Mouse (Mus musculus): ENCODE data around the gene Urb2. TPM values are rescaled to one million over a fixed set of nuclear protein-coding genes. Genes with fewer than 3 reads are reported as not detected.

Urb2 gene
- total and polyA plus RNA-seq, 3 experiments = 26.4 to 33.9 (median 27.9) TPM

DNA sequence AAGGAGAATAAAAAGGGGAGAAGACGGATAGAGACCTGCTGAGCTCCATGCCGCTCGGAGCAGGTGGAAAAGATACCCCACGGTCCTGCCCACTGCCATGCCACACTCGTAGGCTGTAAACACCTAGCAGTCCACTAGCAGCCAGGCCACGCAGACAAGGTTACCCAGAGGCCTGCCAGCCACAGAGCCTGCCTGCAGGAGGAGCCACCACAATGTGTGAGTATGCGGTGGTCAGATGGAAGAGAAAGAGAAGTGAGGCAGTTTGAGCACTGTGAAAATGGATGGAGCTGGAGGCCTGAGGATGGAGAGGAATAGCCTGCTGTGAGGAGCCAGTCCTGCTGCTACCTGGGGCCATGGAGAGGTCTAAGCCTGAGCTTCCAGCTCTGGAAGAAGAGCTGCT is 62.3 kb downstream of the Urb2 start:
- Histone ChIP-seq H3K79me2 (replicated peaks; ENCODE audit: control insufficient read depth, extremely low read depth, insufficient read depth, poor library complexity, severe bottlenecking) (no peaks in the 10 kb centered on the region), H3K4me1 (ENCODE audit: control insufficient read depth in 1 of 2, insufficient read depth in 2 of 2) (peaks cover 36 to 68% of the 10 kb centered on the region in 2 experiments), H3K27me3 (replicated peaks) (no peaks in the 10 kb centered on the region), H3K27ac (ENCODE audit: insufficient read depth, low read depth) (no peak overlapping the region), H3K36me3 (replicated peaks in 1 of 2; ENCODE audit: control insufficient read depth in 1 of 2, insufficient read depth in 1 of 2, low read length in 1 of 2) (no peaks in the 10 kb centered on the region), H3K9ac (ENCODE audit: insufficient read depth, low read depth) (no peak overlapping the region), H3K4me2 (ENCODE audit: insufficient read depth, low read depth, poor library complexity, severe bottlenecking) (no peak overlapping the region), H3K9me3 (replicated peaks; ENCODE audit: low read length) (peaks cover 5% of the 10 kb centered on the region), H3K4me3 (replicated peaks in 1 of 3; ENCODE audit: low read depth in 2 of 3, low read length in 2 of 3, poor library complexity in 1 of 3) (no peak overlapping the region)
- no peak for DNase-seq (ENCODE audit: extremely low read depth)
- dilution Hi-C loops (cut with MboI; ENCODE audit: extremely low pct_ligation_motif_present, extremely low pct_unique_long_range_greater_than_20kb, low sequenced_read_pairs) (no loop called here), in situ Hi-C loops (cut with MboI; ENCODE audit: low pct_ligation_motif_present, low pct_unique_long_range_greater_than_20kb, low sequenced_read_pairs) (loop anchor here (10.0 kb wide), 1 partner anchor 201 kb away; no protein-coding TSS in a partner anchor)
- no peak for TF ChIP-seq NELFE (IDR thresholded peaks at IDR 0.05; ENCODE audit: low read depth, low read length)
- TF ChIP-seq CTCF (conservative IDR thresholded peaks at IDR 0.05 in 1 of 2, IDR thresholded peaks at IDR 0.05 in 1 of 2; ENCODE audit: low read depth in 2 of 2, low read length in 2 of 2) = peak in 1 of 2 experiments; percentile 63; a peak in 2 of 4 replicates
- no peak for TF ChIP-seq NRF1 (IDR thresholded peaks at IDR 0.05; ENCODE audit: low read depth, low read length)
- no peak for TF ChIP-seq MAZ (IDR thresholded peaks at IDR 0.05; ENCODE audit: low read depth, low read length)
- TF ChIP-seq ZNF384 (IDR thresholded peaks at IDR 0.05; ENCODE audit: low read depth, low read length) = no peak
- TF ChIP-seq ZC3H11A (IDR thresholded peaks at IDR 0.05; ENCODE audit: low read depth, low read length) = peak; percentile 14; the same call in 1 of the 2 replicates
- no peak for TF ChIP-seq MXI1 (IDR thresholded peaks at IDR 0.05; ENCODE audit: low read depth, low read length)
- TF ChIP-seq IRF4 (IDR thresholded peaks at IDR 0.05; ENCODE audit: low read depth, low read length) = no peak
- no peak for TF ChIP-seq MEF2A (IDR thresholded peaks at IDR 0.05; ENCODE audit: borderline replicate concordance, low read depth, low read length)
- no peak for TF ChIP-seq E2F4 (IDR thresholded peaks at IDR 0.05; ENCODE audit: insufficient replicate concordance, low read depth, low read length)
- TF ChIP-seq MAX (IDR thresholded peaks at IDR 0.05; ENCODE audit: low read length) = no peak
- TF ChIP-seq RCOR1 (conservative IDR thresholded peaks at IDR 0.05; ENCODE audit: low read depth, low read length) = no peak
- TF ChIP-seq SMC3 (IDR thresholded peaks at IDR 0.05; ENCODE audit: low read depth, low read length) = peak; percentile 63
- peak; percentile 56 for TF ChIP-seq RAD21 (IDR thresholded peaks at IDR 0.05; ENCODE audit: low read depth, low read length)
- TF ChIP-seq SIN3A (IDR thresholded peaks at IDR 0.05; ENCODE audit: low read length) = no peak
- no peak for TF ChIP-seq GABPA (IDR thresholded peaks at IDR 0.05; ENCODE audit: insufficient replicate concordance, low read depth, low read length)
- TF ChIP-seq HCFC1 (IDR thresholded peaks at IDR 0.05; ENCODE audit: low read depth, low read length) = no peak
- no peak for TF ChIP-seq PAX5 (IDR thresholded peaks at IDR 0.05; ENCODE audit: low read length)
- TF ChIP-seq BHLHE40 (IDR thresholded peaks at IDR 0.05; ENCODE audit: low read depth, low read length) = no peak
- no peak for TF ChIP-seq USF1 (IDR thresholded peaks at IDR 0.05; ENCODE audit: low read depth, low read length)

DNA sequence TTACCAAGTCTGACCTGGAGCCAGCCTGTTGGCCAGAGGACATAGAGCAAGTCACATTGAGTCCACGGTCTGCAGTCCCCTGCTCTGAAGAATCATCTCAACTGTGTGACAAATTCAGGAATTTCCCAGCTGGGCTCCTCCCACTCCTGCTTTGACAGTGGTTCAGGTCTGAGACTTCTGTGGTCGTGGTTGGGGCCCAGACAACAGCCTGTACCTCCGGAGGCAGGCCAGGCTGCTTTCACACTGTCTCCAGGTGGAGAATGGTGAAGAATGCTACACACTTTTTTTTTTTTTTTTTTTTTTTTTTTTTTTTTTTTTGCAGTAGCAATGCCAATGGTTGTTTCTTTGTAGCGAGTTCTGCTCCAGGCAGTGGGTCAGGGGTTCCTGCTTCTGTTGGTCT is 64.4 kb downstream of the Urb2 start:
- dilution Hi-C loops (cut with MboI; ENCODE audit: extremely low pct_ligation_motif_present, extremely low pct_unique_long_range_greater_than_20kb, low sequenced_read_pairs) (no loop called here), in situ Hi-C loops (cut with MboI; ENCODE audit: low pct_ligation_motif_present, low pct_unique_long_range_greater_than_20kb, low sequenced_read_pairs) (loop anchor here (10.0 kb wide), 1 partner anchor 199 kb away; no protein-coding TSS in a partner anchor)
- no peak for TF ChIP-seq SMC3 (IDR thresholded peaks at IDR 0.05; ENCODE audit: low read depth, low read length)
- TF ChIP-seq MAFK (IDR thresholded peaks at IDR 0.05; ENCODE audit: insufficient replicate concordance, low read length) = peak; percentile 56
- no peak for TF ChIP-seq USF1 (IDR thresholded peaks at IDR 0.05; ENCODE audit: low read depth, low read length)
- TF ChIP-seq ZC3H11A (IDR thresholded peaks at IDR 0.05; ENCODE audit: low read depth, low read length) = no peak
- TF ChIP-seq JUN (IDR thresholded peaks at IDR 0.05; ENCODE audit: insufficient read depth, low read depth, low read length) = no peak
- no peak for TF ChIP-seq JUND (conservative IDR thresholded peaks at IDR 0.05; ENCODE audit: low read depth, low read length)
- no peak for TF ChIP-seq ZKSCAN1 (IDR thresholded peaks at IDR 0.05; ENCODE audit: borderline replicate concordance, low read depth, low read length)
- peak; percentile 70; the same call in 1 of the 2 replicates for TF ChIP-seq MYC (IDR thresholded peaks at IDR 0.05; ENCODE audit: low read depth, low read length)
- TF ChIP-seq ZMIZ1 (IDR thresholded peaks at IDR 0.05; ENCODE audit: low read depth, low read length) = no peak
- peak; percentile 85 for TF ChIP-seq EP300 (IDR thresholded peaks at IDR 0.05; ENCODE audit: low read length)
- TF ChIP-seq ZNF384 (IDR thresholded peaks at IDR 0.05; ENCODE audit: low read depth, low read length) = peak; percentile 99
- TF ChIP-seq UBTF (IDR thresholded peaks at IDR 0.05; ENCODE audit: low read depth, low read length) = no peak; the same call in 1 of the 2 replicates
- no peak for TF ChIP-seq NELFE (IDR thresholded peaks at IDR 0.05; ENCODE audit: low read depth, low read length)
- peak; percentile 86 for TF ChIP-seq RCOR1 (conservative IDR thresholded peaks at IDR 0.05; ENCODE audit: low read depth, low read length)
- TF ChIP-seq ETS1 (conservative IDR thresholded peaks at IDR 0.05; ENCODE audit: low read depth, low read length) = peak; percentile 71
- peak; percentile 34; the same call in 1 of the 2 replicates for TF ChIP-seq SIN3A (IDR thresholded peaks at IDR 0.05; ENCODE audit: low read length)
- TF ChIP-seq MEF2A (IDR thresholded peaks at IDR 0.05; ENCODE audit: borderline replicate concordance, low read depth, low read length) = peak; percentile 75; the same call in 1 of the 2 replicates
- 0 out of 2 replicates have a peak, but pooled peaks have one; percentile 30 for TF ChIP-seq MAX (IDR thresholded peaks at IDR 0.05; ENCODE audit: low read length)
- TF ChIP-seq HCFC1 (IDR thresholded peaks at IDR 0.05; ENCODE audit: low read depth, low read length) = no peak
- no peak for TF ChIP-seq CHD2 (IDR thresholded peaks at IDR 0.05; ENCODE audit: low read length)
- no peak for TF ChIP-seq POLR2A (IDR thresholded peaks at IDR 0.05; ENCODE audit: low read depth, low read length)
- TF ChIP-seq IRF4 (IDR thresholded peaks at IDR 0.05; ENCODE audit: low read depth, low read length) = peak; percentile 94

More for the DNA sequence above, 64.4 kb downstream of the Urb2 start:
- Histone ChIP-seq H3K79me2 (replicated peaks; ENCODE audit: control insufficient read depth, extremely low read depth, insufficient read depth, poor library complexity, severe bottlenecking) (no peaks in the 10 kb centered on the region), H3K36me3 (replicated peaks in 1 of 2; ENCODE audit: control insufficient read depth in 1 of 2, insufficient read depth in 1 of 2, low read length in 1 of 2) (no peaks in the 10 kb centered on the region), H3K9ac (ENCODE audit: insufficient read depth, low read depth) (no peak overlapping the region), H3K4me3 (replicated peaks in 1 of 3; ENCODE audit: low read depth in 2 of 3, low read length in 2 of 3, poor library complexity in 1 of 3) (no peak overlapping the region), H3K4me1 (ENCODE audit: control insufficient read depth in 1 of 2, insufficient read depth in 2 of 2) (peaks cover 36 to 66% of the 10 kb centered on the region in 2 experiments), H3K9me3 (replicated peaks; ENCODE audit: low read length) (peaks cover 5% of the 10 kb centered on the region), H3K4me2 (ENCODE audit: insufficient read depth, low read depth, poor library complexity, severe bottlenecking) (peak overlapping the region; percentile 53), H3K27me3 (replicated peaks) (no peaks in the 10 kb centered on the region), H3K27ac (ENCODE audit: insufficient read depth, low read depth) (peak overlapping the region; percentile 40; the same call in 1 of the 2 replicates)
- peak; percentile 82 for DNase-seq (ENCODE audit: extremely low read depth)
